Mouse (Mus musculus) adrenal gland, adult 10 weeks (tissue): ENCODE data around the gene Brix1. TPM values are rescaled to one million over a fixed set of nuclear protein-coding genes. Genes with fewer than 3 reads are reported as not detected.

Experiments
- polyA plus RNA-seq: library from polyadenylated mRNA; stranded (reverse); fragments of 350-450 nt; fragmentation: Illumina TruSeq; extraction: RNeasy Lipid Tissue Mini Kit (QIAGEN cat#74804); gene quantifications from one replicate; pipeline ENCODE4 v1.2.3, GENCODE M21; 2014; ENCODE audit warnings: low read depth, low replicate concordance

The Brix1 gene
- polyA plus RNA-seq: 251 TPM

DNA sequence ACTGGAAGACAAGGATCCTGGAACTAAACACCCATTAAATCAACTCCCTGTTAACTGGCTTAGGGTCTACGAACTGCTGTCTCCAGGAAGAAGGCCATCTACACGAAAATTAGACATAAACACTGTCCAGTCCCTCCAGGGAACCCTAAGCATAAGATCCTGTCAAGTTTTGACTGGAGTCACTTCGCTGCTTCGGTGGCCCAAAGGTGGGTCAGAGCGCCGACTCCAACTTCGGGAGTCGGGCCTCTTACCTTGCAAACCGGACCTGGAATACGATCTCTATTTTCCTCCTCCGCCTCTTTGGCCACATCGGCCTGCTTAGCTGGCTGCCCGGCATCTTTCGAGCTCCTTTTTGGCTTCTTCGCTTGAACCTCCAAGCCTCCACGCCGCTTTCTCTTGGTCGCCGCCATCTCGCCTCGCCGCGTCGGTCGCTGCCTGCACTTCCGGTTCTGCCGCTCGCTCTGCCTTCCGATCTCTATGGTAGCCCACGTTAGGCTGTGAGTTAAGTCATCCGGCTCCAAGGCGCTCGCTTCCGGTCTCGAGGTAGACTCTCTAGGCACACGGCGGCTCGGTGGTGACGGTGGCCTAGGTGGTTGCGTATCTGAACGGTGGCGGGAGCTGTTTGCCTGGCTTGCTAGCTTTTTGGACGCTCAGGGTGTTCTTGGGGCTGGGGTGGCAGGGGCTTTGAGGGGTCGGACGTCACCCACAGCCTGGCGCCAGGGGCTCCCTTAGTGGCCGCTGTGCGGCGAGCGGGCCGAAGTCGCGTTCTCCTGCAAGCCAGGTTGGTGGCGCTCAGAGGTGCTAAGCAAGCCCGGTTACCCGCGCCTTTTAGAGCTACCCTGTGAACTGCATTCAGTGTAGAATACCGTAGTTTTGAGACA lies at the start of gene Brix1, which contains the start of gene Rad1:
Gene Brix1, minus strand, starts transcription at position 464 of the 881 bp plus-strand sequence.
Gene Rad1, plus strand, starts transcription at position 535 of the 881 bp plus-strand sequence.

DNA sequence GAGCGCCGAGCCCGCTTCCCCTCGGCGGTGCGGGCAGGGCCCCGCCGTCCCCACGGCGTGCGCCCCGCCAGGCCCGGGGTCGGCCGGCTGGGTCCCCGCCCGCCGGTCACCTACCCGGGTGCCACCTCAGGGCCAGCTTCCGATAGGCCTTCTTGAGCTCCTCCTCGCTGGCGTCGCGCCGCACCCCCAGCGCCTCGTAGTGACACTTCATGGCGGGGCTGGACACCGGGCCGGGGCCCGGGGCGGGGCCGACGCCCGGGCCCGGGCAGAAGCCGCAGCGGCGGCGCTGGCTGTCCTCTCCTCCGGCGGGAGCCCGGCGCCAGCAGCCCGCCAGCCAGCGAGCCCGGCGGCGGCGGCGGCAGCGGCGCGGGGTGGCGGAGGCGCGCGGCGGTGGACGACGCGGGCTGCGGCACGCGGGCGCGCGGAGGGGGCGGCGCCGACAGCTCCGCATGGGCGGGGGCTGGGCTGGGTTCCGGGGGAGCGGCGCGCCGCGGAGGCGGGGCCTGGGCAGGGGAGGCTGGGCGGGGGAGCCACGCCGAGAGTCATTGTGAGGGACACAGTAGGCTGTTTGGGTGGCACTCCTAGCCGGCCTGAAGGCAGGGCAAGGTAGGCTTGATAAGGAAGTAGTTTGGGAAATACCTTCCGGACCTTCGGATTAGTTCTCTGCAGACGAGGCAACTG lies 15.5 kb downstream of the Brix1 start, which contains the start of gene Dnajc21:
Gene Dnajc21, minus strand, starts transcription at position 366 of the 681 bp plus-strand sequence.

Other genes with a start within 250 kb of the Brix1 start
- not detected for gene Gm21973, start 160.6 kb downstream of the Brix1 start, polyA plus RNA-seq
- 3.8 TPM for gene Agxt2, start 127.4 kb downstream of the Brix1 start, polyA plus RNA-seq
- gene Dnajc21, start 15.4 kb downstream of the Brix1 start, polyA plus RNA-seq: 150 TPM
- gene Rad1, start 71 bp upstream of the Brix1 start, polyA plus RNA-seq: 22.9 TPM
- gene Ttc23l, start 72.7 kb upstream of the Brix1 start, polyA plus RNA-seq: not detected
- gene Rai14, start 228.7 kb upstream of the Brix1 start, polyA plus RNA-seq: 38.1 TPM